In genomic region chr5:134923141-134923540, GRCm38 (mm10) we compare ENCODE assay signal across 26 mouse cellular contexts. TPM values are rescaled to one million over a fixed set of nuclear protein-coding genes. Genes with fewer than 3 reads are reported as not detected.
DNase-seq lines count a peak whose midpoint lies in the region; ATAC-seq and TF ChIP-seq lines count a peak whose summit lies in the region.
"Had no signal": no experiment of that assay in that cellular context is flagged by ENCODE, and none has a peak within 500 bp of the region (broad histone marks: within the 10 kb centered on the region; RNA-seq: fewer than 3 reads in every experiment).

No protein-coding gene starts in this region.

- TF ChIP-seq CTCF in brain, embryonic 14.5 days (IDR thresholded peaks at IDR 0.05; ENCODE audit: borderline replicate concordance, extremely low read depth, insufficient read depth, insufficient read length): no peak

- TF ChIP-seq POLR2A in brain, embryonic 14.5 days (IDR thresholded peaks at IDR 0.05; ENCODE audit: borderline replicate concordance, extremely low read depth, insufficient read depth, insufficient read length, poor library complexity, severe bottlenecking): no peak

- no peak for ATAC-seq in liver, embryonic 15.5 days (ENCODE audit: insufficient read depth)
- ATAC-seq in liver, embryonic 11.5 days (replicated peaks; ENCODE audit: low FRiP score): no peak
- peak; percentile 67 for ATAC-seq in lung, embryonic 16.5 days (ENCODE audit: low read depth)
- ATAC-seq: forebrain, embryonic 14.5 days; forebrain, embryonic 16.5 days had no signal

- H3K4me1 ChIP-seq in liver, embryonic 15.5 days (replicated peaks): peaks cover 45% of the 10 kb centered on the region
- peaks cover 27% of the 10 kb centered on the region for H3K4me1 ChIP-seq in liver, embryonic 11.5 days (replicated peaks; ENCODE audit: control insufficient read depth, insufficient read depth, low read length)
- no peaks in the 10 kb centered on the region; the same call in 1 of the 2 replicates for H3K4me1 ChIP-seq in lung, embryonic 16.5 days (replicated peaks; ENCODE audit: control insufficient read depth, insufficient read depth, low read length)
- H3K4me1 ChIP-seq: embryonic facial prominence, embryonic 13.5 days; embryonic facial prominence, embryonic 15.5 days; forebrain, embryonic 12.5 days had no signal

- H3K4me3 ChIP-seq in liver, embryonic 15.5 days (replicated peaks): no peak overlapping the region
- no peak overlapping the region for H3K4me3 ChIP-seq in liver, embryonic 11.5 days (ENCODE audit: low read depth, low read length)
- no peak overlapping the region for H3K4me3 ChIP-seq in lung, embryonic 16.5 days (ENCODE audit: low read length)
- H3K4me3 ChIP-seq: embryonic facial prominence, embryonic 13.5 days; embryonic facial prominence, embryonic 15.5 days; erythroblast, embryonic 14.5 days; forebrain, embryonic 10.5 days; forebrain, embryonic 12.5 days had no signal

- no peaks in the 10 kb centered on the region for H3K36me3 ChIP-seq in liver, embryonic 15.5 days (replicated peaks)
- no peaks in the 10 kb centered on the region for H3K36me3 ChIP-seq in liver, embryonic 11.5 days (ENCODE audit: control insufficient read depth, insufficient read depth, low read length)
- no peaks in the 10 kb centered on the region for H3K36me3 ChIP-seq in lung, embryonic 16.5 days (ENCODE audit: control insufficient read depth, insufficient read depth, low read length)
- H3K36me3 ChIP-seq: embryonic facial prominence, embryonic 13.5 days; embryonic facial prominence, embryonic 15.5 days; forebrain, embryonic 10.5 days; forebrain, embryonic 12.5 days had no signal

- H3K9me3 ChIP-seq in liver, embryonic 15.5 days (replicated peaks): no peaks in the 10 kb centered on the region
- no peaks in the 10 kb centered on the region for H3K9me3 ChIP-seq in liver, embryonic 11.5 days (ENCODE audit: control insufficient read depth, low read length)
- H3K9me3 ChIP-seq in lung, embryonic 16.5 days (ENCODE audit: control insufficient read depth, low read length): no peaks in the 10 kb centered on the region
- H3K9me3 ChIP-seq: embryonic facial prominence, embryonic 13.5 days; embryonic facial prominence, embryonic 15.5 days; forebrain, embryonic 10.5 days; forebrain, embryonic 12.5 days had no signal

- no peak overlapping the region for H3K4me2 ChIP-seq in liver, embryonic 15.5 days
- H3K4me2 ChIP-seq in liver, embryonic 11.5 days: no peak overlapping the region
- H3K4me2 ChIP-seq in lung, embryonic 16.5 days (ENCODE audit: low read depth, low read length): no peak overlapping the region
- H3K4me2 ChIP-seq: embryonic facial prominence, embryonic 13.5 days; embryonic facial prominence, embryonic 15.5 days; forebrain, embryonic 12.5 days had no signal

- H3K9ac ChIP-seq in liver, embryonic 15.5 days: no peak overlapping the region
- H3K9ac ChIP-seq in liver, embryonic 11.5 days (ENCODE audit: low read depth, low read length): no peak overlapping the region
- no peak overlapping the region for H3K9ac ChIP-seq in lung, embryonic 16.5 days (ENCODE audit: low read length)
- H3K9ac ChIP-seq: embryonic facial prominence, embryonic 13.5 days; embryonic facial prominence, embryonic 15.5 days; forebrain, embryonic 12.5 days had no signal

- peak overlapping the region; percentile 98; the same call in 1 of the 2 replicates for H3K27ac ChIP-seq in liver, embryonic 15.5 days (replicated peaks)
- no peak overlapping the region for H3K27ac ChIP-seq in liver, embryonic 11.5 days (ENCODE audit: low read depth, low read length)
- H3K27ac ChIP-seq in lung, embryonic 16.5 days (ENCODE audit: low read length): no peak overlapping the region
- H3K27ac ChIP-seq: embryonic facial prominence, embryonic 13.5 days; embryonic facial prominence, embryonic 15.5 days; forebrain, embryonic 10.5 days; forebrain, embryonic 12.5 days had no signal

- 62% methylated on average over 6 of the region's 6 CpGs for WGBS in liver, embryonic 15.5 days (ENCODE audit: insufficient replicate concordance)
- 64% methylated on average over 6 of the region's 6 CpGs for WGBS in liver, embryonic 11.5 days
- whole genome bisulfite sequencing in lung, embryonic 16.5 days: 35% methylated on average over 6 of the region's 6 CpGs

- no peak for DNase-seq in liver, embryonic 11.5 days (ENCODE audit: low spot score)
- DNase-seq in lung, postnatal 4 days: no peak
- DNase-seq in brain, embryonic 14.5 days (ENCODE audit: low read depth): peak; percentile 18
- no peak for DNase-seq in kidney, postnatal 14 days
- DNase-seq in urinary bladder, postnatal 25 days (ENCODE audit: low spot score): no peak
- DNase-seq: adrenal gland, adult 2 months; adrenal gland, postnatal 10 days; adrenal gland, postnatal 25 days; cerebellum, adult 11 months; cerebellum, adult 18-20 months; cerebellum, adult 8-10 months; cerebellum, adult 9-11 months; cerebellum, postnatal 14 days; cerebellum, postnatal 36 days; embryo, embryonic 11 days had no signal

- no peaks in the 10 kb centered on the region for H3K27me3 ChIP-seq in liver, embryonic 15.5 days
- H3K27me3 ChIP-seq in liver, embryonic 11.5 days (replicated peaks; ENCODE audit: control insufficient read depth, insufficient read depth, low read length): no peaks in the 10 kb centered on the region
- no peaks in the 10 kb centered on the region for H3K27me3 ChIP-seq in lung, embryonic 16.5 days (ENCODE audit: control insufficient read depth, insufficient read depth, low read depth, low read length)
- H3K27me3 ChIP-seq: embryonic facial prominence, embryonic 15.5 days; forebrain, embryonic 12.5 days had no signal

RNA-seq across cellular contexts. Expression of gene Cldn13, which starts 7.8 kb away (rescaled TPM):
- 278 and 316 TPM in 2 replicates for polyA plus RNA-seq in liver, embryonic 15.5 days (2015; fragmentation: Nextera tagmentation; extraction: Ambion mirVana)
- 115 and 120 TPM in 2 replicates for polyA plus RNA-seq in liver, embryonic 11.5 days (2014; fragmentation: Nextera tagmentation; extraction: Ambion mirVana)
- polyA plus RNA-seq in lung, embryonic 16.5 days (2015; fragmentation: Nextera tagmentation; extraction: Ambion mirVana): 0.75 and 3.3 TPM in 2 replicates
- polyA plus RNA-seq in brain, embryonic 14.5 days (2012; rRNA removed): 0.10 TPM in 1 of 2 replicates, not detected in the other
- polyA plus RNA-seq: adrenal gland, adult 2 months; C2C12; embryonic facial prominence, embryonic 15.5 days; forebrain, embryonic 16.5 days had no signal

RNA-seq across cellular contexts. Expression of gene Mettl27, which starts 9.0 kb away (rescaled TPM):
- 17.2 and 21.3 TPM in 2 replicates for polyA plus RNA-seq in liver, embryonic 15.5 days (2015; fragmentation: Nextera tagmentation; extraction: Ambion mirVana)
- polyA plus RNA-seq in liver, embryonic 11.5 days (2014; fragmentation: Nextera tagmentation; extraction: Ambion mirVana): 9.1 and 11.4 TPM in 2 replicates
- polyA plus RNA-seq in lung, embryonic 16.5 days (2015; fragmentation: Nextera tagmentation; extraction: Ambion mirVana): 30.6 and 33.5 TPM in 2 replicates
- 5.6 and 6.9 TPM in 2 replicates for polyA plus RNA-seq in brain, embryonic 14.5 days (2012; rRNA removed)

RNA-seq across cellular contexts. Expression of gene Tmem270, which starts 16.6 kb away (rescaled TPM):
- 0.13 TPM in 1 of 2 replicates, not detected in the other for polyA plus RNA-seq in liver, embryonic 15.5 days (2015; fragmentation: Nextera tagmentation; extraction: Ambion mirVana)
- not detected in 2 replicates for polyA plus RNA-seq in liver, embryonic 11.5 days (2014; fragmentation: Nextera tagmentation; extraction: Ambion mirVana)
- polyA plus RNA-seq in lung, embryonic 16.5 days (2015; fragmentation: Nextera tagmentation; extraction: Ambion mirVana): not detected in 2 replicates
- not detected in 2 replicates for polyA plus RNA-seq in brain, embryonic 14.5 days (2012; rRNA removed)
- polyA plus RNA-seq: adrenal gland, adult 2 months; C2C12; embryonic facial prominence, embryonic 11.5 days; embryonic facial prominence, embryonic 13.5 days; embryonic facial prominence, embryonic 15.5 days; forebrain, embryonic 10.5 days; forebrain, embryonic 12.5 days; forebrain, embryonic 14.5 days; forebrain, embryonic 16.5 days had no signal

RNA-seq across cellular contexts. Expression of gene Cldn4, which starts 23.6 kb away (rescaled TPM):
- 0.18 and 0.38 TPM in 2 replicates for polyA plus RNA-seq in liver, embryonic 15.5 days (2015; fragmentation: Nextera tagmentation; extraction: Ambion mirVana)
- polyA plus RNA-seq in liver, embryonic 11.5 days (2014; fragmentation: Nextera tagmentation; extraction: Ambion mirVana): 3.1 and 3.7 TPM in 2 replicates
- polyA plus RNA-seq in lung, embryonic 16.5 days (2015; fragmentation: Nextera tagmentation; extraction: Ambion mirVana): 33.0 and 33.1 TPM in 2 replicates
- 3.2 and 3.5 TPM in 2 replicates for polyA plus RNA-seq in brain, embryonic 14.5 days (2012; rRNA removed)
- polyA plus RNA-seq: adrenal gland, adult 2 months; erythroblast, embryonic 14.5 days; forebrain, embryonic 14.5 days; forebrain, embryonic 16.5 days had no signal

Comparison
In these comparisons a context has a peak if more than half of its experiments do, and no peak if none do; other contexts are left out.
1. RNA of gene Cldn13, which starts 7.8 kb away (polyA plus RNA-seq): 278 to 316 TPM in liver, embryonic 15.5 days and 115 to 120 TPM in liver, embryonic 11.5 days; 0.75 to 3.3 TPM in lung, embryonic 16.5 days and 0.10 TPM in brain, embryonic 14.5 days; every median in the first group is over 10 times any median in the second.